Mouse (Mus musculus) bone marrow, adult 2 months (tissue): ENCODE data around the gene Shq1. TPM values are rescaled to one million over a fixed set of nuclear protein-coding genes. Genes with fewer than 3 reads are reported as not detected.
A peak's percentile ranks its signal among the peaks of the same experiment; 100 is the strongest.

Experiments used
- H3K27ac ChIP-seq: fragments of 200-500 bp; 2 replicates; pipeline ENCODE4 v1.5.1; 2012; ENCODE audit warnings: low read depth, mild to moderate bottlenecking, control low read depth, inconsistent platforms, low read length; ENCODE audit not compliant: control insufficient read depth, poor library complexity, insufficient read depth
- H3K4me1 ChIP-seq: fragments of 200-500 bp; 2 replicates; pipeline ENCODE4 v1.6.1; 2011; ENCODE audit warnings: low read length; ENCODE audit not compliant: control insufficient read depth, insufficient read depth
- H3K4me3 ChIP-seq: fragments of 200-500 bp; replicated peaks from 2 replicates; pipeline ENCODE3; 2011; ENCODE audit warnings: mild to moderate bottlenecking, low read depth, low read length, control low read depth; ENCODE audit not compliant: control insufficient read depth
- CTCF ChIP-seq: fragments of 200-500 bp; IDR thresholded peaks from 2 replicates; pipeline ENCODE4 v1.5.1; 2011; ENCODE audit warnings: low read length, control low read depth; ENCODE audit not compliant: control insufficient read depth, insufficient read depth
- POLR2A ChIP-seq: fragments of 200-500 bp; IDR thresholded peaks from 2 replicates; pipeline ENCODE4 v1.6.1; 2011; ENCODE audit warnings: low read depth, mild to moderate bottlenecking, control low read depth, low read length, borderline replicate concordance; ENCODE audit not compliant: control insufficient read depth
- WGBS: fragments of 180-500 bp; shearing (Covaris S2); methylation state at CpG from one replicate; pipeline ENCODE4 v1.1.7; 2018; 5-methylcytosine and 5-hydroxymethylcytosine counted together
- polyA plus RNA-seq: library from polyadenylated mRNA; stranded (reverse); fragments of >200 nt; gene quantifications from 2 replicates; pipeline ENCODE4 v1.2.4, GENCODE M21; 2011; ENCODE audit warnings: low replicate concordance; ENCODE audit not compliant: missing spikeins, insufficient read depth, insufficient read length

Shq1 gene
- polyA plus RNA-seq, 1 experiment = 3.3 TPM

DNA sequence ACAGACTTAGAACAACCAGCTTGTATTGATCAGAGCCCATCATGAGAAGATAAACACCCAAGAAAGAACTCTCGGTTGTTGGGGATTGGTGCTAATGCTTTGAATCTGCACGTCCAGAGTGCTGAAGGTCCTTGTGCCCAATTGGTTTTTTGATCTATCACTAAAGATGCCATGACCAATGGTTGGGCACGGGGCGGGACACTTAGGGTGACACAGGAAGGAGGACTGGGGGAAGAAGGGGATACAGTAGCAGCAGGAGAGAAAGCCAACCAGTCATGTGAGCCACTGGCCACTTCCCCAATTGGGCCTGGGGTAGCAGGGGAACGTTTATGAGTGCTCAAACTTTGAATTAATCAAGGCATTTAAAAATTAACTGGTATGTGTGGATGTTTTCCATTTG lies 23.8 kb downstream of the Shq1 start:
- no peak overlapping the region for H3K4me3 ChIP-seq
- WGBS = 37% methylated on average over 5 of the region's 5 CpGs
- no peak overlapping the region for H3K27ac ChIP-seq
- TF ChIP-seq CTCF (no peak), POLR2A (no peak)
- no peaks in the 10 kb centered on the region for H3K4me1 ChIP-seq

DNA sequence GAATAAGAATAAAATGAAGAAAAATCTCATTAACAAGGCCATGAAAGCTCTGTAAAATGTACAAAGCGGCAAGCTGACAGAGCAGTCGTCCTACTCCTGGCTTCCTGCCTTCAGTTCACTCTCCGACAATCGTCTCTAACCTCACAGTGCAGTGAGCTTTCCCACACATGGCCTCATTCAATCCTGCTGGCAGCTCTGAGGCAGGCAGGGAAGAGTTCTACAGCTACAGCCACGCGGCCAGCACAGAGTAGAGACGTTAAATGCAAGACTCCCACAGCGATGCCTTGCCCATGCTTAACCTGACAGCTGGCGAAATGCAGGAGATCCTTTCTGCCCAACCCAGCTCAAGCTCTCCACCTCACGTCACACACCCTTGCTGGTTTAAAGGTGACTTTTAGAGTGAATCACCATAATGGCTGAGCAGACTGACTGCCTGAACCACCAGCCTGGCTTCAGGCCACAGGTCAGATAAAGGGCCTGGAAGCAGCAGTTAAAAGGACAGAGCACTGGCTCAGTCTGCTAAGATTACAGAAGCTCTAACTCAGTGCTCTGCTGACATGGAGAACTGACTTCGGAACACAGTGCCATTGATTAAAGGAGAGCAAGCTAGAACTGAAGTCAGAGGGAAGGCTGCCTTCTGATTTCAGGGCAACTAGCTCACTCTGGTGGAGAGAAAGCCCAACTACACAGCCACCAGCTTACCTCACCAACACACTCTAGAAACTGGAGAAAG lies 25.3 kb downstream of the Shq1 start:
- WGBS = 88% methylated on average over 11 of the region's 11 CpGs
- H3K4me1 ChIP-seq = no peaks in the 10 kb centered on the region
- no peak overlapping the region for H3K4me3 ChIP-seq
- TF ChIP-seq CTCF = 0 out of 2 replicates have a peak, but pooled peaks have one; percentile 12
- TF ChIP-seq POLR2A = no peak
- no peak overlapping the region for H3K27ac ChIP-seq

DNA sequence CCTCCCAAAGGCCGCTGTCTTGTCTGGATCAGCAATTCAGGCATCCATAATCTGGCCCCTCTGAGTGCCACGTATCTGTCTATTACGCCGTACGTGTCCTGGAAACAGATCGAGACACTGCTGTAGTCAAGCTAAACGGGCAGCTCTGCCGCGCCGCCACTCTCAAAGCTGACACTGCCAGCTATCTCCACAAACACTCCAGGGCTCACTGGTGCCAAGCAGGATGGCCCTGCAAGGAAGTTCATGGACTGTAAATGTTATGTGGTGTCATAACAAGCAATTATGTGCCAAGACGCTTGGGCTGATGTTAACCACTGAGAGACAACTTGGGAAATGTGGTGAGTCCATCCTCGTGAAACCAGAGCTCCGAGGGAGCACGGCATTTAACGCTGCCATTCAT lies 26.3 kb downstream of the Shq1 start:
- H3K4me3 ChIP-seq = no peak overlapping the region
- no peaks in the 10 kb centered on the region for H3K4me1 ChIP-seq
- H3K27ac ChIP-seq = no peak overlapping the region
- no peak for TF ChIP-seq POLR2A
- no peak for TF ChIP-seq CTCF
- WGBS = 84% methylated on average over 15 of the region's 15 CpGs

DNA sequence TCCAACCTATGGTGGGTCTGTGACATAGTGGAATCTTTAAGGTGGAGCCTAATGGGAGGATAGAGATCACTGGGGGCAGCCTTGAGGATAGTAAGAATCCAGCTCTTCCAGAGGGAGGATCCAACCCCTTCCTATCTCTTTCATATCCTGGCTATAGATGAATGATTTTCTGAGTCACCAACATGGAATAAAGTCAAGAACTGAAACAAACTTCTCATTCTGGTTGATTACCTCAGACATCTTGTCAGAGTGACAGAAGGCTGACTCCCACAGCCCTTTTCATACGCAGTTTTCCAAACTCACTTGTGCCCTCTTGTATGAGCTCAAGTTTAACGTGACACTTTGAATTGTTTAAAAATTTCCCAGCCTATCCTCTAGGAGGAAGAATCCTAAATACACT lies 28.2 kb downstream of the Shq1 start:
- H3K4me1 ChIP-seq = no peaks in the 10 kb centered on the region
- H3K4me3 ChIP-seq = no peak overlapping the region
- H3K27ac ChIP-seq = no peak overlapping the region
- TF ChIP-seq POLR2A (no peak), CTCF (no peak)
- 87% methylated on average over 2 of the region's 2 CpGs for WGBS

DNA sequence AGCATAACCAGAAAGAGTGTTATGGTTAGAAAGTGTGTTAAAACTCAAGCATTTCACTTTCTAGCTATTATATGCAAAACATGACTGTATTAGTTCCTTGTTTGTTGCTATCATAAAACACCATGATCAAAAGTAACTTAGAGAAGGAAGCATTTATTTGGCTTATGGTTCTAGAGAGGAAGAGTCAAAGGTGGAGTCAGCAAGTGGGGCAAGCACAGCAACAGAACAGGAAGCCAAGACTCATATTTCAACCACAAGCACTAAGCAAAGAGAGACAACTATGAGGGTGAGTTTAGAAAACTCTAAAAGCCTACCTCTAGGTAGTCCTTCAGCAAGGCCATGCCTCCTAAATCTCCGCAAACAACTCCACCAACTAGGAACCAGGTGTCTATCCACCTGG lies 30.4 kb downstream of the Shq1 start:
- 91% methylated on average over 1 of the region's 1 CpGs for WGBS
- H3K27ac ChIP-seq = no peak overlapping the region
- H3K4me1 ChIP-seq = no peaks in the 10 kb centered on the region; the same call in 1 of the 2 replicates
- no peak overlapping the region for H3K4me3 ChIP-seq
- TF ChIP-seq CTCF = no peak
- no peak for TF ChIP-seq POLR2A

DNA sequence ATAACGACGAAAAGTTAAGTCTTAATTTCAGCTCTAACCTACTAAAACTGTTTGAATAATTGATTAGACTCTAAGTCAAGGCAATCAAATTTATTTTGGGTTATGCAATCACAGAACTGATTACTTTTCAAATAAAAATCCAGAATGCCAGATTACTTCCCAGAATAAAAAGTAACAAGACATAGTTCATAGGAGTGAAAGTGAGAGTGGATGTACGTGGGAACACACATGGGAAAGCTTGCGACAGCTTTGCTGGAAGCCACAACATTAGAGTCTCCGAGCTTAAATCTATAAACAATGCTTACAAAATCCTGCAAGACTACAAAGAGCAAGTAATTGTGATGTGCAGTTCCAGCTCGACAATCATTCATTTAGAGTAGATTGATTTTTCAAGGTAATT lies 41.9 kb downstream of the Shq1 start:
- no peak for TF ChIP-seq POLR2A
- no peak for TF ChIP-seq CTCF
- Histone ChIP-seq H3K27ac (no peak overlapping the region), H3K4me1 (no peaks in the 10 kb centered on the region), H3K4me3 (no peak overlapping the region)
- 80% methylated on average over 6 of the region's 6 CpGs for WGBS

DNA sequence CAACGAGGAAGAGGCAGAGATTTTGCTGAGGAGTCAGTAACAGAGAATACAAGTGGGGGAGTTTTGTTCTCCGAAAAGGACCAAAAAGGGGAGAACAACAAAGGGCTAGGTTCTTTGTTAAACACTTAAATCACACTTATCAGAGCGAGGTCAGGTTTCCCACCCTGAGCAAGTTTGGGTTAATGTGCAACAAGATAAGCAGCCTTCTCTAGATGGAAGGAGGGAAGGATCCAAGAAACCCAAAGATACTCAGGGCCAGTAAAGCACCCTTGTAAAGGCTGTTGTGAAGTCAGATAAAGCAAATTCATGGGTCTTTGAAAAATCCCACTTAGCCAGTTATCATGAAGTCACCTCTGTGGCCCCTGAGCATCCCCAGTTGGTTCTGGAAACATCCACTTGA lies 42.7 kb downstream of the Shq1 start:
- Histone ChIP-seq H3K4me1 (no peaks in the 10 kb centered on the region; the same call in 1 of the 2 replicates), H3K27ac (no peak overlapping the region), H3K4me3 (no peak overlapping the region)
- 67% methylated on average over 3 of the region's 3 CpGs for WGBS
- TF ChIP-seq POLR2A = no peak
- TF ChIP-seq CTCF = no peak

DNA sequence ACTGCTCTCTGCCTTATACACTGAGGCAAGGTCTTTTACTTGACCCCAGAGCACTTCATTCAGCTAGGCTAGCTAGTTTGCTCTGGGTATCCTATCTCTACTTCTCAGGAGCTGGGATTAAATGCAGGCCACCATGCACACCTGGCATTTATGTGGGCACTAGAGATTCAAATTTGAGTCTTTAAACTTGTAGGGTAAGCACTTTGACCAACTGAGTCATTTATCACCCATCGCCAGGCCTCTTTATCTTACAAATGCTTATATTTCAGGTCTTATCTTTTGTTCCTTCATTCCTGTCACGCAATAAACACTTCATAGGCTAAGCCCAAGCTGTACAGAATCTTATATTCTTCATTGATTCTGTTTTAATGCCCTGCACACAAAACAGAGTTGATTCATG lies 47.0 kb downstream of the Shq1 start:
- Histone ChIP-seq H3K4me3 (no peak overlapping the region), H3K27ac (no peak overlapping the region), H3K4me1 (no peaks in the 10 kb centered on the region; the same call in 1 of the 2 replicates)
- TF ChIP-seq POLR2A = no peak
- TF ChIP-seq CTCF = no peak
- 56% methylated on average over 2 of the region's 2 CpGs for WGBS
